Mouse (Mus musculus) embryonic facial prominence, embryonic 15.5 days (tissue): ENCODE data around the gene Dhrs1. TPM values are rescaled to one million over a fixed set of nuclear protein-coding genes. Genes with fewer than 3 reads are reported as not detected.
A peak's percentile ranks its signal among the peaks of the same experiment; 100 is the strongest.

Source experiments
- ATAC-seq: fragments of 200-750 bp; cut with Nextera tagmentation; 2 replicates; pipeline ENCODE4 v1.8.0; 2017; ENCODE audit warnings: low read depth, moderate TSS enrichment; ENCODE audit not compliant: insufficient number of reproducible peaks, low FRiP score, low TSS enrichment
- H3K27ac ChIP-seq: fragments of 300-500 bp; sonication (generic); replicated peaks from 2 replicates; pipeline ENCODE4 v1.5.1; 2015; ENCODE audit warnings: mild to moderate bottlenecking, inconsistent platforms
- H3K27me3 ChIP-seq: fragments of 300-500 bp; sonication (generic); 2 replicates; pipeline ENCODE4 v1.6.1; 2015; ENCODE audit warnings: inconsistent platforms
- H3K36me3 ChIP-seq: fragments of 300-500 bp; sonication (generic); 2 replicates; pipeline ENCODE4 v1.6.1; 2015; ENCODE audit warnings: mild to moderate bottlenecking, inconsistent platforms
- H3K4me1 ChIP-seq: fragments of 300-500 bp; sonication (generic); 2 replicates; pipeline ENCODE4 v1.6.1; 2015; ENCODE audit warnings: inconsistent platforms
- H3K4me2 ChIP-seq: fragments of 300-500 bp; sonication (generic); replicated peaks from 2 replicates; pipeline ENCODE4 v1.6.1; 2015; ENCODE audit warnings: mild to moderate bottlenecking, inconsistent platforms
- H3K4me3 ChIP-seq: fragments of 300-500 bp; sonication (generic); replicated peaks from 2 replicates; pipeline ENCODE4 v1.5.1; 2015; ENCODE audit warnings: mild to moderate bottlenecking, inconsistent platforms
- H3K9ac ChIP-seq: fragments of 300-500 bp; sonication (generic); 2 replicates; pipeline ENCODE4 v1.6.1; 2015; ENCODE audit warnings: inconsistent platforms
- H3K9me3 ChIP-seq: fragments of 300-500 bp; sonication (generic); replicated peaks from 2 replicates; pipeline ENCODE4 v1.6.1; 2016; ENCODE audit warnings: inconsistent platforms
- WGBS: fragments of 180-500 bp; shearing (Covaris S2); methylation state at CpG from one replicate; pipeline ENCODE4 v1.1.7; 2015; 5-methylcytosine and 5-hydroxymethylcytosine counted together
- polyA plus RNA-seq: library from polyadenylated mRNA; unstranded; fragments of >200 nt; fragmentation: Nextera tagmentation; extraction: Ambion mirVana; gene quantifications from 2 replicates; pipeline ENCODE4 v1.2.1, GENCODE M21; 2015

Gene Dhrs1
- polyA plus RNA-seq, 1 experiment from 2014 or later: 90.0 TPM

DNA sequence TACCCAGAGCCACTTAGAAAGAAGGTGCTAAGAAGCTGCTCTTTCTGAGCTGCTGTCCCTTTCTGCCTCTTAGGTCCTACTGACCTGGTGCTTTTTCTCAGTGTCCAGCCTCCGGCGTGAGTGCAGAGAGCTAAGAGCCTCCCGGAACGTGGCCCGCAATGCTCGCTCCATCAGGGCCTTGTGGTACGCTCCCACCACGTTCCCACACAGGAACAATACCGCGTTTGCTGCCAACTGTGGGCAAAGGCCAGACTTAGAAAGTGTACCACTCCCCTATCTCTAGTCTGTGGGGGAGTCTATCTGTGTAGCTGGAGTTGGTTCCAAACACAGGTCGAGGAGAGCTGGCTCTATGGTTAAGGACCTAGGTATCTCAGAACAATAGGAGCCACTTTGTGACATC lies 35.2 kb upstream of the Dhrs1 start:
- H3K27ac ChIP-seq: no peak overlapping the region
- H3K36me3 ChIP-seq: peaks cover 8% of the 10 kb centered on the region
- H3K4me2 ChIP-seq: no peak overlapping the region; the same call in 1 of the 2 replicates
- H3K4me1 ChIP-seq: peaks cover 28% of the 10 kb centered on the region
- H3K9me3 ChIP-seq: no peaks in the 10 kb centered on the region
- H3K9ac ChIP-seq: no peak overlapping the region
- no peak for ATAC-seq
- H3K27me3 ChIP-seq: 0 out of 2 replicates have a peak, but pooled peaks cover 16% of the 10 kb centered on the region
- WGBS: 81% methylated on average over 11 of the region's 11 CpGs
- H3K4me3 ChIP-seq: no peak overlapping the region

DNA sequence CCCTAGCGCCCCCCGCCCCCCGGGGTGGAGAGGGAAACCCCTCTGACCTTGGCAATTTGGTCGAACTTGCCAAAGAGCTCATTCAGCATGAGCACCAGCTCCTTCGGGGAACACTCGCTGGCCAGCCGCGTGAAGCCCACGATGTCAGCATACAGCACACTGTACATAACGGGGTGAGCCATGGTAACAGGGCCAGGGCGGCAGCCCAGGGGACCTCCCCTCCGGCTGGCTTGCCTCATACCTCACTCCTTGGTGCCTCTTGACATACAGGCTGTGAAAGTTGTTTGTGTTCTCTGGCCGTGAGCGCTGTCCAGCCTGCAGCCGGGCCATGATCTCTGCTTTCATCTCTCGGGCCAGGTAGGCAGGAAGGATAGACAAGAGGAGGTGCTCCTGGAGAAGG lies 34.2 kb upstream of the Dhrs1 start:
- Histone ChIP-seq H3K27me3 (0 out of 2 replicates have a peak, but pooled peaks cover 13% of the 10 kb centered on the region), H3K9ac (no peak overlapping the region), H3K4me1 (peaks cover 28% of the 10 kb centered on the region), H3K4me3 (no peak overlapping the region), H3K36me3 (peaks cover 17% of the 10 kb centered on the region), H3K4me2 (no peak overlapping the region), H3K9me3 (no peaks in the 10 kb centered on the region), H3K27ac (no peak overlapping the region)
- WGBS: 59% methylated on average over 16 of the region's 16 CpGs
- no peak for ATAC-seq

DNA sequence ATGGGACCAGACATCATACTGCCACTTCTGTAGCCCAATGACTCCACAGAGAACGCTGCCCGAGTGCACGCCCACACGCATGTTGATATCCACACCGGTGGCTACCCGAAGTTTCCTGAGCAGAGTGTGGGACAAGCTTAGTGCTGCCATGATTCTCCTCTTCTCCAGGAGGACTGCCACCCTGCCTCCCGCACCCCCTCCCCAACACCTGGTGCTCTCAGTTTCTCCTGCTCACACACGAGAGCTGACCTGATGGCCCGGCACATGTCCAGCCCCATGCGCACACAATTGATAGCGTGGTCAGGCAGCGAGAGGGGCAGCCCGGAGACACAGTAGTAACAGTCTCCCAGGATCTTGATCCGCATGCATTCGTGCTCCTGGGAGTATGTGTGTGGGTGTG lies 33.2 kb upstream of the Dhrs1 start:
- Histone ChIP-seq H3K36me3 (peaks cover 19% of the 10 kb centered on the region), H3K27me3 (0 out of 2 replicates have a peak, but pooled peaks cover 10% of the 10 kb centered on the region), H3K9me3 (no peaks in the 10 kb centered on the region), H3K4me1 (peaks cover 25% of the 10 kb centered on the region), H3K4me2 (no peak overlapping the region), H3K4me3 (no peak overlapping the region), H3K27ac (no peak overlapping the region), H3K9ac (no peak overlapping the region)
- WGBS: 88% methylated on average over 15 of the region's 15 CpGs
- no peak for ATAC-seq

DNA sequence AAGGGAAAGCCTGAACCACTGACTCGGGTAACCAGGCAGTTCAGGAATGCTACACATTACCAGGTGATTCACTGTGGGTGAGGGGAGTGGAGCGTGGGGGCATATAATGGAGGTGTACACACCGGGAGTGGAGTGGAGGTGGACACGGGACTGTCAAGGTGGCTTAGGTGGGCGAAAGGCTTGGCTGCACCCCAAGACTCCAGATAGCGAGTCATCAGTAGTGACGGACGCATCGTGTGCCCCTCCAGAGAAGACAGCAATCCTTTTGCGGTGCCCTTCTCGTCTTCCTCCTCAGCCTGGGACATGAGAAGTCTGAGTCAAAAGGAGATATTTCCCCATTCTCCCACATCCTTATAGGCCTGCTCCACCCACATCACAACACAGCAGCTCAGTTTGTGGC lies 32.3 kb upstream of the Dhrs1 start:
- Histone ChIP-seq H3K36me3 (peaks cover 19% of the 10 kb centered on the region), H3K9ac (no peak overlapping the region), H3K9me3 (no peaks in the 10 kb centered on the region), H3K4me3 (no peak overlapping the region), H3K27me3 (0 out of 2 replicates have a peak, but pooled peaks cover 9% of the 10 kb centered on the region), H3K27ac (no peak overlapping the region), H3K4me1 (peaks cover 20% of the 10 kb centered on the region), H3K4me2 (no peak overlapping the region)
- WGBS: 84% methylated on average over 11 of the region's 11 CpGs
- no peak for ATAC-seq

DNA sequence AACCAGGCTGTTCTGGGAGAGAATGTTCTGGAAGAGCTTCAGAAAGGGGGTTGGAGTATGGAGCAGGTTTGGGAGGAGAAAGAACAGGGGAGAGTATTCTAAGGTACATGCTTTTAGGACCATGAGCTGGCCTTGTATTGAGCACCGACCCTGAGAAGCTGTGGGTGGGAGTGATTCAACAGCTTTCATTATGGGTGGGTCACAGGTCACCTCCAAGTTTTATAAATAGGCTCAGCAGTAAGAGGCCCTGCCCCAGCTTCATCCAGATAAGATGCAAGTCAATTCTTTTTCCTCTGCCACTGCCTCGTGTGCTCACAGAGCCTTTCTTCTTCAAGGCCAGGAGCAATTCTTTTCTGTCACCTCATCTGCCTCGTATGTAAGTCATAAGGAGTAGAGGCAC lies 31.7 kb upstream of the Dhrs1 start:
- no peak overlapping the region for H3K9ac ChIP-seq
- no peak overlapping the region for H3K27ac ChIP-seq
- H3K9me3 ChIP-seq: no peaks in the 10 kb centered on the region
- no peak overlapping the region for H3K4me3 ChIP-seq
- peaks cover 19% of the 10 kb centered on the region for H3K36me3 ChIP-seq
- peaks cover 16% of the 10 kb centered on the region for H3K4me1 ChIP-seq
- no peak for ATAC-seq
- no peak overlapping the region for H3K4me2 ChIP-seq
- 37% methylated on average over 3 of the region's 3 CpGs for WGBS
- H3K27me3 ChIP-seq: 0 out of 2 replicates have a peak, but pooled peaks cover 5% of the 10 kb centered on the region

DNA sequence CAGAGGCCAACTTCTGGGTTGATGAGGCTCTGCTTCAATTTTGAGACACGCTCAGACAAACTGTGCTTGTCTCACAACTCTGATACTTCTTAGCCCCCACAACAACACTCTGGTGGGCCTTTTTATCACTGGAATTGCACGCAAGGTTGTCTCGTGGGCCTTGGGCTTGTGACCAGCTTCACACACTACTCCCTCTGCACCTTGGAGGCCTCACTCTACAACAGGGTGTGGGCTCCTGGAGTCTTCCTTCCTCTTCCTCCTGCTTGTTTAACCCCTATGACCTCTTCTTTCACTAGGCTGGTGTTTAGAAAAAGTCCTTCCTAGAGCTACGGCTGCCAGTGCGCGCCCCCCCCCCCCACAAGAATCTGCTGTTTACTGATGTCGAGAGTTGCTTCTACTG lies 31.2 kb upstream of the Dhrs1 start:
- Histone ChIP-seq H3K27me3 (peaks cover 6% of the 10 kb centered on the region; the same call in 1 of the 2 replicates), H3K9ac (no peak overlapping the region), H3K4me3 (no peak overlapping the region), H3K4me2 (no peak overlapping the region), H3K4me1 (peaks cover 11% of the 10 kb centered on the region), H3K9me3 (no peaks in the 10 kb centered on the region), H3K27ac (no peak overlapping the region), H3K36me3 (peaks cover 19% of the 10 kb centered on the region)
- 61% methylated on average over 7 of the region's 7 CpGs for WGBS
- ATAC-seq: no peak

DNA sequence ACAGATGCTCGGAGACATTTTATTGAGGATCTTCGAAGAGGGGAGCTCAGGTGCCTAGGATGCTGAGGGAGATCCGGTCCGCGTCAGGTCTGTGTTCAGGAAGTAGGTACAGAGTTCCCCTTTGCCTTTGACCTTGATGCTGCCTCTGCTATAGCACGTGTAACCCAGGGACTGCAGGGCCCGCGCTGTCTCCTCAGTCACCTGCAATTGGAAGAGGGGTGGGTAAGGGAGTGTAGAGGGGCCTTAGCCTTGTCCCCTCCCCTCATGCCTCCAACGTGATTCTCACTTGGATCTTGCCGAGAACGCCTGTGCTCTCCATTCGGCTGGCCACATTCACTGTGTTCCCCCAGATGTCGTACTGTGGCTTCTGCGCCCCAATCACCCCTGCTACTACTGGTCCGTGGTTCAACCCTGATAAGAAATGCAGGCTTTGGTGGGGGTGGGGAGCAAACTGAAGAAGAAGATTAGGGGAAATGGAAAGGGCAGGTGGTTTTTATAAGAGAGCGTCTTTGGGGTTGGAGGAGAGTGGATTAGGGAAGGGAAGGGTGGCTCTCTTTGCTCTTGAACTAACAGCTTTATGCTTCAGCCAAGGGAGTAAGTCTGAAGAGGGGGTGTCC lies 23.7 kb upstream of the Dhrs1 start:
- Histone ChIP-seq H3K36me3 (0 out of 2 replicates have a peak, but pooled peaks cover 2% of the 10 kb centered on the region), H3K4me2 (no peak overlapping the region), H3K4me3 (no peak overlapping the region), H3K27ac (no peak overlapping the region), H3K9ac (no peak overlapping the region), H3K9me3 (no peaks in the 10 kb centered on the region), H3K4me1 (peaks cover 10% of the 10 kb centered on the region), H3K27me3 (peaks cover 40% of the 10 kb centered on the region)
- 74% methylated on average over 16 of the region's 16 CpGs for WGBS
- no peak for ATAC-seq

DNA sequence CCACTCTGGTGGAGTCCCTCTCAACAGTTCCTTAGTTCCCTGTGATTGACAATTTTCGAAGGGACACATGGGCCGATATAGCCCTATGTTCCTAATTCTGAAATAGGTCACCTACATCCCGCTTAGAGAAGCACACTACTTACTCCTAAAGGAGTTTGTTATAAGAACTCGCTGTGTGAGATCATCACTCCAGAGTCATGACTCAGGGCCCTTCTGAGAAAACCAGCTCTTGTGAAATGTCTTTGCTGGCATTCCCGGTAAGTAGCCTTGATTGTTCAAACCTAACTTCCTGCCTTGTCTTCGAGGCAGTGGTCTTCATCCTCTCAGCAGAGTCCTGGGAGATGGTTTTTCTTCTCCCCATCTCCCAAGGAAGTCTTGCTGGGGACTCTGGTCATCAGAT lies 23.1 kb upstream of the Dhrs1 start:
- Histone ChIP-seq H3K4me2 (no peak overlapping the region), H3K4me3 (no peak overlapping the region), H3K27me3 (peaks cover 41% of the 10 kb centered on the region), H3K27ac (no peak overlapping the region), H3K4me1 (peaks cover 10% of the 10 kb centered on the region), H3K9ac (no peak overlapping the region; the same call in 1 of the 2 replicates), H3K9me3 (no peaks in the 10 kb centered on the region), H3K36me3 (0 out of 2 replicates have a peak, but pooled peaks cover 2% of the 10 kb centered on the region)
- WGBS: 83% methylated on average over 6 of the region's 6 CpGs
- no peak for ATAC-seq

DNA sequence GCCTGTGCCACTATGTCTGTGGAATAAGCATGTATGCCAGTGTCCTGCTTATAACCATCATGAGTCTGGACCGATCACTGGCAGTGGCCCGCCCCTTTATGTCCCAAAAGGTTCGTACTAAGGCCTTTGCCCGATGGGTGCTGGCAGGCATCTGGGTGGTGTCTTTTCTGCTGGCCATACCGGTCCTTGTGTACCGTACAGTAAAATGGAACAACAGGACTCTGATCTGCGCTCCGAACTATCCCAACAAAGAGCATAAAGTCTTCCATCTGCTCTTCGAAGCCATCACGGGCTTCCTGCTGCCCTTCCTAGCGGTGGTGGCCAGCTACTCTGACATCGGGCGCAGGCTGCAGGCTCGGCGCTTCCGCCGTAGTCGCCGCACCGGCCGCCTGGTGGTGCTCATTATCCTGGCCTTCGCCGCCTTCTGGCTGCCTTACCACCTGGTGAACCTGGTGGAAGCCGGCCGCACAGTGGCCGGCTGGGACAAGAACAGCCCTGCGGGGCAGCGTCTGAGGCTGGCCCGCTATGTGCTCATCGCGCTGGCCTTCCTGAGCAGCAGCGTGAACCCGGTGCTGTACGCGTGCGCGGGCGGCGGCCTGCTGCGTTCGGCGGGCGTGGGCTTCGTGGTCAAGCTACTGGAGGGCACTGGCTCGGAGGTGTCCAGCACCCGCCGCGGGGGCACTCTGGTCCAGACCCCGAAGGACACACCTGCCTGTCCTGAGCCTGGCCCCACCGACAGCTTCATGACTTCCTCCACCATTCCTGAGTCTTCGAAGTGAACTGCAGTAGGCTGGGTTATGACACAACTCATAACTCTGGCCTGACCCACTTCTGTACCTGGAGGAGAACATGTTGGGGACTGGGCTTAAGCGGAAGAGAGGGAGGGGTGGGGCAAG lies 22.3 kb upstream of the Dhrs1 start:
- Histone ChIP-seq H3K9me3 (no peaks in the 10 kb centered on the region), H3K27ac (no peak overlapping the region), H3K4me3 (peak overlapping the region; percentile 46), H3K27me3 (peaks cover 41% of the 10 kb centered on the region), H3K36me3 (0 out of 2 replicates have a peak, but pooled peaks cover 2% of the 10 kb centered on the region), H3K9ac (peak overlapping the region; percentile 51), H3K4me2 (peak overlapping the region; percentile 76), H3K4me1 (peaks cover 15% of the 10 kb centered on the region)
- WGBS: 11% methylated on average over 52 of the region's 52 CpGs
- ATAC-seq: peak; percentile 57

DNA sequence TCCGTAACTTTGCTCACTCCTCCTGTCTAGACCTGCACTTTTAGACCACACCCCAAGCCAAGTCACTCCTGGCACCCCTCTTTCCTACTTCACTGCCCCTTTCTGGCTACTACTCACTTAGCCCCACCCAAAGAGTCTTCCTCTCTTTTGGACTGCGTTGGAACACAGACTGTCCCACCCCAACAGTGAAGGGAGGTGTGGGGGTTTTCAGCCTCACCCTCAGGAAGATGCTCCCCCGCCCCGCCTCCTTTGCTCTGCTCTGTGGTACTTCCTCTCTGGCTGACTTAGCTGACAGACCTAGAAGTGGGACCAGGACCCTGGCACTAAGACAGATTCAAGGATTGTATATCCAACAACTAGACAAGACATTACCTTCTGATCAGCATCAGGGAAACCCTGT lies 20.2 kb upstream of the Dhrs1 start, which contains the start of gene Ltb4r1:
Gene Ltb4r1, plus strand, starts transcription at position 267 of the 400 bp plus-strand sequence.
- Histone ChIP-seq H3K9ac (no peak within 1 kb of the TSS), H3K4me1 (peaks cover 32% of the 10 kb centered on the region), H3K27me3 (peaks cover 49% of the 10 kb centered on the region), H3K4me3 (no peak within 1 kb of the TSS), H3K9me3 (no peaks in the 10 kb centered on the region), H3K36me3 (0 out of 2 replicates have a peak, but pooled peaks cover 2% of the 10 kb centered on the region), H3K4me2 (no peak within 1 kb of the TSS), H3K27ac (no peak within 1 kb of the TSS)
- ATAC-seq: no peak
- WGBS: 58% methylated on average over 4 of the region's 4 CpGs

DNA sequence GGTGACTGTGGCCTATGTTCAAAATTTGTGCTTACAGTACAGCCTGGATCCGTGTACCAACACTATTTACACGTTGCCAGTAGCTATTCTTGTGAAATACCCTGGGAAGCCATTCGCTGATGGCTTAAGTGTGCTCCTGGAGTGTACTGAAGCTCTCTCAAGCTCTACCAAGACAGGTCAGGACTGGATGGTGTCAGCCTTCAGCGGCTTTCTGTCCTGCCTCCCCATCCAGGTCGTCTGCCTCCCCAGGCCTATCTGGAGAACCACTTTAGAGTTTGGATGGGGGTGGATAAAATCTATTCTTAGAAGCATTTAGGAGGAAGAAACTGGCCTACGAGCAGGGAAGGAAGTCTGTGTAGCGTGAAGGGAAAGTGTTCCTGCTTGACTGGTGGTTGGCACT lies 17.7 kb upstream of the Dhrs1 start:
- H3K9ac ChIP-seq: no peak overlapping the region
- H3K4me2 ChIP-seq: peak overlapping the region; percentile 97

More for the DNA sequence above, 17.7 kb upstream of the Dhrs1 start:
- H3K27ac ChIP-seq: peak overlapping the region; percentile 58; the same call in 1 of the 2 replicates
- peaks cover 37% of the 10 kb centered on the region for H3K27me3 ChIP-seq
- ATAC-seq: no peak
- no peaks in the 10 kb centered on the region for H3K9me3 ChIP-seq
- WGBS: 51% methylated on average over 7 of the region's 7 CpGs
- H3K4me3 ChIP-seq: no peak overlapping the region
- no peaks in the 10 kb centered on the region for H3K36me3 ChIP-seq
- peaks cover 31% of the 10 kb centered on the region for H3K4me1 ChIP-seq
